Mouse (Mus musculus) embryonic facial prominence, embryonic 15.5 days (tissue): ENCODE data around the gene Actn1. TPM values are rescaled to one million over a fixed set of nuclear protein-coding genes. Genes with fewer than 3 reads are reported as not detected.

Experiments
- ATAC-seq: fragments of 200-750 bp; cut with Nextera tagmentation; 2 replicates; pipeline ENCODE4 v1.8.0; 2017; ENCODE audit warnings: low read depth, moderate TSS enrichment; ENCODE audit not compliant: insufficient number of reproducible peaks, low FRiP score, low TSS enrichment
- H3K27ac ChIP-seq: fragments of 300-500 bp; sonication (generic); replicated peaks from 2 replicates; pipeline ENCODE4 v1.5.1; 2015; ENCODE audit warnings: mild to moderate bottlenecking, inconsistent platforms
- H3K27me3 ChIP-seq: fragments of 300-500 bp; sonication (generic); 2 replicates; pipeline ENCODE4 v1.6.1; 2015; ENCODE audit warnings: inconsistent platforms
- H3K36me3 ChIP-seq: fragments of 300-500 bp; sonication (generic); 2 replicates; pipeline ENCODE4 v1.6.1; 2015; ENCODE audit warnings: mild to moderate bottlenecking, inconsistent platforms
- H3K4me1 ChIP-seq: fragments of 300-500 bp; sonication (generic); 2 replicates; pipeline ENCODE4 v1.6.1; 2015; ENCODE audit warnings: inconsistent platforms
- H3K4me2 ChIP-seq: fragments of 300-500 bp; sonication (generic); replicated peaks from 2 replicates; pipeline ENCODE4 v1.6.1; 2015; ENCODE audit warnings: mild to moderate bottlenecking, inconsistent platforms
- H3K4me3 ChIP-seq: fragments of 300-500 bp; sonication (generic); replicated peaks from 2 replicates; pipeline ENCODE4 v1.5.1; 2015; ENCODE audit warnings: mild to moderate bottlenecking, inconsistent platforms
- H3K9ac ChIP-seq: fragments of 300-500 bp; sonication (generic); 2 replicates; pipeline ENCODE4 v1.6.1; 2015; ENCODE audit warnings: inconsistent platforms
- H3K9me3 ChIP-seq: fragments of 300-500 bp; sonication (generic); replicated peaks from 2 replicates; pipeline ENCODE4 v1.6.1; 2016; ENCODE audit warnings: inconsistent platforms
- WGBS: fragments of 180-500 bp; shearing (Covaris S2); methylation state at CpG from one replicate; pipeline ENCODE4 v1.1.7; 2015; 5-methylcytosine and 5-hydroxymethylcytosine counted together
- polyA plus RNA-seq: library from polyadenylated mRNA; unstranded; fragments of >200 nt; fragmentation: Nextera tagmentation; extraction: Ambion mirVana; gene quantifications from 2 replicates; pipeline ENCODE4 v1.2.1, GENCODE M21; 2015

The Actn1 gene
- polyA plus RNA-seq, 1 experiment from 2014 or later = 35.6 TPM

DNA sequence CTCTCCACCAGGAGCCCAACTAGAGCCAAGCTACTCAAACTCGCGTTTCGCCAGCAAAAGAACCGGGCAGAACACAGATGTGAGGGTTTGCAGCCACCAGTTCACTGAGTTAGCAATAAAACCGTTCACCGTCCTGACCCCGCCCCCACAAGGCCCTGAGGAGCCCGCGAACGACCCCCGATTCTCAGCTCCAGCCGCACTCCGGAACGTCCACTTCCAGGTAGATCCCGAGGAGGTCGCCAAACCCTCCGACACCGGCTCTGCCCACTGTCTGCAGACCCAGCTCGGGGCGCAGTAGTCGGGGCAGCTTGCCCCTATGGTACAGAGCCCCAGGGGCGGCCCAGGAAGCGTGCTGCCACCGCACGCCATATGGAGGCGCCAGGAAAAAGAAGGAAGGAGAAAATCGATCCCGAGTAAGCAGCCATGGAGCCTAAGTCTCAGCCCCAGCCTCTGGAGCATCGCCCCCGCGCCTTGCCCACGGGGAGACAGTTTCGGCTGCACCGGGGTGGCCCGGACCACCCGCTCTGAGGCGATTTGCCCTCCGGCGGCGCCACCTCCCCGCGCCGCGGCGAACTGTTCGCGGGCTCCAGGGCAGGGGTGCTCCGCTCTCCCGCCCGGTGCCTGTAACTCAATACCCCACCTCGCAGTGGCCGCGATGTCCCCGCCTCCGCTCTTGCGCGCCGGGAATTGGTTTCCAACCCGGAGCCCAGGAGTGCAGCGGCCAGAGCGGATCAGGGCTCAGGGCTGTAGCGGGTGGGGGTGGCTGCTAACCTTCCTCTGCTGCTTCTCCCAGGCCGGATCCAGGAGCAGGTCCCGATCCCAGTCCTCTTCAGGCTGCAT, 735 bp downstream of the Actn1 start:
- no peaks in the 10 kb centered on the region for H3K36me3 ChIP-seq
- peak overlapping the region; percentile 84 for H3K4me2 ChIP-seq
- H3K27ac ChIP-seq = peak overlapping the region; percentile 97
- H3K4me3 ChIP-seq = peak overlapping the region; percentile 82
- peaks cover 39% of the 10 kb centered on the region for H3K4me1 ChIP-seq
- ATAC-seq = peak; percentile 84
- H3K27me3 ChIP-seq = no peaks in the 10 kb centered on the region
- no peaks in the 10 kb centered on the region for H3K9me3 ChIP-seq
- WGBS = under 1% methylated on average over 64 of the region's 64 CpGs
- H3K9ac ChIP-seq = peak overlapping the region; percentile 77

DNA sequence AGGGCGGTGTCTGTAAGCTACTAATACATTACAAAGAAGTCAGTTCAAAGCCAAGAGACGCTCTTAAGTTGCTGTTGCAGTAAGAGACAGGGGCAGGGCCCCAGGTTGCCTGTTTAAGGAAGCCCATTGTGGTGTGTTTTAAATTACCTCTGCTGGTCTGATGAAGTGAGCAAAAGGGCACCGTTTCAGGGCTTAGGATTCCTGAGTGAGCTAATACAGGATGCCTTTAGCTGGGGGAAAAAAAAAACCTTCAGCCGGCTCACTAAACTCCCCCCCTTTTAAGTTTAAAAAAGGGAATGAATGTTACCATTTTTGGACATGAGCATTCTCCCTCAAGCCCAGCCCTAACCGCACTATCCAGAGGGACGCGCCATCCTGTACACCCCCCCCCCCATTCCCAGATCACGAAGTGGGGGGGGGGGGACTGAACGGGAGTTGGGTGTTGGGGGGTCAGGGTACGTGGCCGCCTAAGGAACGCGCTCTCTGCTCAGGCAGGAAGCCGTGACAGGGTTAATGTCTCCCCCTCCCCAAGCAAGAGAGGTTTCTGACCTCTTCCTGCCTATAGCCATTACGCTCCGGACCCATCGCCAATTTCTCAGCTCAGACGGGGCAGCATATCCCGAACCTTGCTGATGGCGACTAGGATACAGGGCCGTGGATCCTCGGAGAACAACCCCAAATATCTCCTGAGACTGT, 1.5 kb downstream of the Actn1 start:
- Histone ChIP-seq H3K9me3 (no peaks in the 10 kb centered on the region), H3K4me3 (peak overlapping the region; percentile 82), H3K4me1 (peaks cover 39% of the 10 kb centered on the region), H3K36me3 (no peaks in the 10 kb centered on the region), H3K4me2 (peak overlapping the region; percentile 84), H3K9ac (peak overlapping the region; percentile 77), H3K27ac (peak overlapping the region; percentile 97), H3K27me3 (no peaks in the 10 kb centered on the region)
- no peak for ATAC-seq
- WGBS = under 1% methylated on average over 20 of the region's 22 CpGs

DNA sequence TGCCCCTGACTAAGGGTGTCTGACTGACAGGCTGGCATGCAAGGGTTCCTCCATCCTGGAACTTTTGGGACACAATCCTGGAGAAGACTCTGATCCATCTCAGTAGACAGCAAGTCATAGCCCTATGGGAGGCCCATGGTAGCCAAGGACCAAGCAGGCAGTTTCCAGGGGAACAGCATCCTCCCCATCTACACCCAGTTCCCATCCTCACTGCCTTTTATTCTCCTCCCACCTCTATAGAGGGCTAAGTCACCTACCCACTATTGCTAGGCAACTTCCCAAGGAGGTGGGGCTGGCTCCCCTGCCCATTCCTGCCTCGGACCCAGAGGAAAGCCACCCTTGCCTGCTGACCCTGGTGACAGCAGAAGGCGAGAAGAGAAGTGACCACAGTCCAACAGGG, 8.2 kb downstream of the Actn1 start:
- Histone ChIP-seq H3K27me3 (no peaks in the 10 kb centered on the region), H3K4me2 (no peak overlapping the region), H3K9me3 (no peaks in the 10 kb centered on the region), H3K36me3 (no peaks in the 10 kb centered on the region), H3K4me3 (no peak overlapping the region), H3K9ac (no peak overlapping the region), H3K4me1 (peaks cover 60% of the 10 kb centered on the region), H3K27ac (no peak overlapping the region)
- WGBS = 65% methylated on average over 2 of the region's 2 CpGs
- no peak for ATAC-seq

DNA sequence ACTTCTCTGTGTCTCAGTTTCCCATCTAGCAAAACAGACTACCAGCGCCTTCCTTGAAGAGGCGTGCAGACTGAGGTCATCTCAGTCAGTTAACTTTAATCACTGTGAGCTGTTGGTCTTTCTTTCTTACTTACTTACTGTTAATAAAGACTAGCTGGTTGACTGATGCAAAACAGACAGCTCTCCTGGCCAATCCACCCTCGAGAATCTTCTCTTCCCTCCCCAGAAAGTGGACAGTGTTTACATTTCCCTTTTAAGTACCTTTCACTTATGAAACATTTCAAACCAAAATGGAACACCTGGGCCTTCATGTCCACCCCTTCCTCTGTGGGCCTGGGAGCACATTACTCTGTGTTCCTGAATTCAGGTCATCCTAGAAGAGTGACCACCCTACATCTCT, 8.6 kb downstream of the Actn1 start:
- H3K27me3 ChIP-seq = no peaks in the 10 kb centered on the region
- no peak overlapping the region for H3K4me2 ChIP-seq
- 41% methylated on average over 3 of the region's 3 CpGs for WGBS
- no peak overlapping the region for H3K9ac ChIP-seq
- ATAC-seq = no peak
- no peaks in the 10 kb centered on the region for H3K9me3 ChIP-seq
- H3K4me1 ChIP-seq = peaks cover 62% of the 10 kb centered on the region
- no peaks in the 10 kb centered on the region for H3K36me3 ChIP-seq
- no peak overlapping the region for H3K4me3 ChIP-seq
- H3K27ac ChIP-seq = no peak overlapping the region

GRCm38 (mm10) chr12:80249539-80249938, 10.6 kb downstream of the Actn1 start:
- ATAC-seq = no peak
- no peaks in the 10 kb centered on the region for H3K9me3 ChIP-seq
- H3K9ac ChIP-seq = no peak overlapping the region
- peaks cover 60% of the 10 kb centered on the region for H3K4me1 ChIP-seq
- no peaks in the 10 kb centered on the region for H3K27me3 ChIP-seq
- H3K4me3 ChIP-seq = no peak overlapping the region
- H3K36me3 ChIP-seq = no peaks in the 10 kb centered on the region
- WGBS = 55% methylated on average over 6 of the region's 6 CpGs
- no peak overlapping the region for H3K4me2 ChIP-seq
- peak overlapping the region; percentile 34; the same call in 1 of the 2 replicates for H3K27ac ChIP-seq

- 65% methylated on average over 5 of the region's 5 CpGs for WGBS
- no peaks in the 10 kb centered on the region for H3K9me3 ChIP-seq
- H3K4me1 ChIP-seq = peaks cover 63% of the 10 kb centered on the region
- ATAC-seq = no peak
- H3K4me3 ChIP-seq = no peak overlapping the region
- H3K9ac ChIP-seq = no peak overlapping the region
- H3K27ac ChIP-seq = 0 out of 2 replicates have a peak overlapping the region, but pooled peaks have one; percentile 23
- no peaks in the 10 kb centered on the region for H3K27me3 ChIP-seq
- no peak overlapping the region for H3K4me2 ChIP-seq
- no peaks in the 10 kb centered on the region for H3K36me3 ChIP-seq
Observed at GRCm38 (mm10) chr12:80247067-80247466, 13.1 kb downstream of the Actn1 start.

GRCm38 (mm10) chr12:80246505-80246904, 13.7 kb downstream of the Actn1 start:
- H3K27ac ChIP-seq = 0 out of 2 replicates have a peak overlapping the region, but pooled peaks have one; percentile 23
- peaks cover 58% of the 10 kb centered on the region for H3K4me1 ChIP-seq
- H3K27me3 ChIP-seq = no peaks in the 10 kb centered on the region
- no peak for ATAC-seq
- no peak overlapping the region for H3K9ac ChIP-seq
- H3K4me2 ChIP-seq = no peak overlapping the region
- 29% methylated on average over 2 of the region's 2 CpGs for WGBS
- no peak overlapping the region for H3K4me3 ChIP-seq
- H3K9me3 ChIP-seq = no peaks in the 10 kb centered on the region
- H3K36me3 ChIP-seq = no peaks in the 10 kb centered on the region

DNA sequence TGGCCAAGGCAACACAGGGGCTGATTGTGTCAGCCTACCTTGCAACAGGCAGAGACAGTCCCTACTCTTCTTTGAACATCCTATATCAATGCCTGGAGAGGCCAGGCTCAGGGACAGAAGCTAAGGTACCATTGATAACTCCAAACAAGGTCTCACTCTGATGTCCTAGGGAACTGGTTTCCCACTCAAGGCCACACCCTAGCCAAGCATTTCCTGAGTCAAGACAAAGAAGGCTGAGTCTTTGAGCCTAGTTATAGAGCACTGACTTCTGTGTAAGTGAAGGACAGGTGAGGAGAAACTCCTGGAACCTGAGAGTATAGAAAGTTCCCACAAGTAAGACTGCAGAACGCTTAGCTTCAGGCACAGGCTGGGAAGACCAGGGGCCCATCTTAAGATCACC, 15.4 kb downstream of the Actn1 start:
- no peaks in the 10 kb centered on the region for H3K9me3 ChIP-seq
- 84% methylated on average over 1 of the region's 1 CpGs for WGBS
- no peak overlapping the region for H3K4me3 ChIP-seq
- ATAC-seq = no peak
- no peak overlapping the region for H3K4me2 ChIP-seq
- no peaks in the 10 kb centered on the region for H3K27me3 ChIP-seq
- no peak overlapping the region for H3K27ac ChIP-seq
- H3K36me3 ChIP-seq = no peaks in the 10 kb centered on the region
- peaks cover 41% of the 10 kb centered on the region for H3K4me1 ChIP-seq
- no peak overlapping the region for H3K9ac ChIP-seq

GRCm38 (mm10) chr12:80244127-80244526, 16.0 kb downstream of the Actn1 start:
- ATAC-seq = no peak
- whole genome bisulfite sequencing = 91% methylated on average over 6 of the region's 6 CpGs
- Histone ChIP-seq H3K4me3 (no peak overlapping the region), H3K4me1 (peaks cover 41% of the 10 kb centered on the region), H3K9me3 (no peaks in the 10 kb centered on the region), H3K4me2 (no peak overlapping the region), H3K36me3 (no peaks in the 10 kb centered on the region), H3K27ac (no peak overlapping the region), H3K9ac (no peak overlapping the region), H3K27me3 (no peaks in the 10 kb centered on the region)

DNA sequence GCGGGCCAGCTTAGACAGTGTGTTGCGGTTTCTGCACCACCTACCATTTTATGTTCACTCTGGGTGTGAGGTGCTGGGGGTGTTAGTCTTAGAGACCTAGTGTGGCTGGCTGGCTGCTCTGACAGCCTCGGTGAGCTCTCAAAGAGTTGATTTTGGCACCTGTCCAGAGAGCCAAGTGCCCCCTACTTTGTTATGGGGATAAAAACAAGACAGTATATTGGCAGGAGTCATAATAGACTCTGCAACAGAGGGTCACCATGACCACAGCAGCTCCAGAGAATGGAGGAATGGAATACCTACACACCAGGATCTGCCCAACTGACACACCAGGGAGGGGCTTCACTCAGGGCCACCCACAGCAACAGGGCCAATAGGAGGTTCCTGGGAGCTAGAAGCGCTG, 16.8 kb downstream of the Actn1 start:
- Histone ChIP-seq H3K4me1 (peaks cover 42% of the 10 kb centered on the region), H3K9ac (no peak overlapping the region), H3K9me3 (no peaks in the 10 kb centered on the region), H3K27ac (0 out of 2 replicates have a peak overlapping the region, but pooled peaks have one; percentile 11), H3K27me3 (no peaks in the 10 kb centered on the region), H3K4me2 (no peak overlapping the region), H3K36me3 (no peaks in the 10 kb centered on the region), H3K4me3 (no peak overlapping the region)
- 74% methylated on average over 4 of the region's 4 CpGs for WGBS
- ATAC-seq = no peak

GRCm38 (mm10) chr12:80239445-80239844, 20.7 kb downstream of the Actn1 start:
- Histone ChIP-seq H3K36me3 (peaks cover 7% of the 10 kb centered on the region; the same call in 1 of the 2 replicates), H3K27ac (no peak overlapping the region), H3K4me2 (no peak overlapping the region), H3K9me3 (no peaks in the 10 kb centered on the region), H3K9ac (no peak overlapping the region), H3K4me3 (no peak overlapping the region), H3K4me1 (peaks cover 29% of the 10 kb centered on the region), H3K27me3 (no peaks in the 10 kb centered on the region)
- 0 out of 2 replicates have a peak, but pooled peaks have one; percentile 32 for ATAC-seq
- WGBS = 75% methylated on average over 5 of the region's 5 CpGs
